ENCODE assay signal across 8 mouse cellular contexts in genomic region chr10:84967645-84968044, GRCm38 (mm10). TPM values are rescaled to one million over a fixed set of nuclear protein-coding genes. Genes with fewer than 3 reads are reported as not detected.
DNase-seq lines count a peak whose midpoint lies in the region; ATAC-seq lines count a peak whose summit lies in the region.

No protein-coding gene starts in this region.

- no peaks in the 10 kb centered on the region for H3K27me3 ChIP-seq in intestine, embryonic 15.5 days (replicated peaks)
- no peaks in the 10 kb centered on the region for H3K27me3 ChIP-seq in midbrain, embryonic 12.5 days

- H3K36me3 ChIP-seq in intestine, embryonic 15.5 days, result peaks cover 16% of the 10 kb centered on the region; the same call in 1 of the 2 replicates
- peaks cover 23% of the 10 kb centered on the region for H3K36me3 ChIP-seq in midbrain, embryonic 12.5 days

- no peak overlapping the region for H3K9ac ChIP-seq in intestine, embryonic 15.5 days
- H3K9ac ChIP-seq in midbrain, embryonic 12.5 days (replicated peaks), result no peak overlapping the region

- WGBS in intestine, embryonic 15.5 days, result 22% methylated on average over 6 of the region's 6 CpGs
- 51% methylated on average over 6 of the region's 6 CpGs for WGBS in midbrain, embryonic 12.5 days

- no peaks in the 10 kb centered on the region for H3K9me3 ChIP-seq in intestine, embryonic 15.5 days
- H3K9me3 ChIP-seq in midbrain, embryonic 12.5 days, result no peaks in the 10 kb centered on the region

- peak; percentile 33 to 61 for DNase-seq in adrenal gland, adult (ENCODE audit: inconsistent age in 2 of 2, low spot score in 1 of 2)
- no peak for DNase-seq in adrenal gland, postnatal 25 days
- peak; percentile 37 for DNase-seq in embryo, embryonic 9.5 days (ENCODE audit: extremely low spot score)
- DNase-seq in layer of hippocampus, postnatal 14 days (ENCODE audit: low spot score in 2 of 2), result no peak
- no peak for DNase-seq in thymus, postnatal 0 days (ENCODE audit: low spot score)

- H3K4me3 ChIP-seq in intestine, embryonic 15.5 days (replicated peaks), result no peak overlapping the region
- no peak overlapping the region for H3K4me3 ChIP-seq in midbrain, embryonic 12.5 days

- H3K4me1 ChIP-seq in intestine, embryonic 15.5 days (replicated peaks), result peaks cover 3% of the 10 kb centered on the region; the same call in 1 of the 2 replicates
- H3K4me1 ChIP-seq in midbrain, embryonic 12.5 days, result peaks cover 38% of the 10 kb centered on the region

- H3K4me2 ChIP-seq in intestine, embryonic 15.5 days (replicated peaks), result no peak overlapping the region
- H3K4me2 ChIP-seq in midbrain, embryonic 12.5 days (replicated peaks), result no peak overlapping the region

- peak; percentile 80 for ATAC-seq in intestine, embryonic 15.5 days
- no peak for ATAC-seq in midbrain, embryonic 12.5 days (ENCODE audit: low FRiP score, low read depth)
- ATAC-seq in megakaryocyte progenitor cell, adult 5-6 weeks (replicated peaks; ENCODE audit: poor library complexity), result no peak

- 0 out of 2 replicates have a peak overlapping the region, but pooled peaks have one; percentile 54 for H3K27ac ChIP-seq in intestine, embryonic 15.5 days
- H3K27ac ChIP-seq in midbrain, embryonic 12.5 days (replicated peaks), result 0 out of 2 replicates have a peak overlapping the region, but pooled peaks have one; percentile 52

RNA-seq across cellular contexts. Expression of gene Ric8b, which starts 50.2 kb away (rescaled TPM):
- total RNA-seq in adrenal gland, postnatal 25 days (2021), result 32.3 and 35.6 TPM in 2 replicates
- polyA plus RNA-seq in intestine, embryonic 15.5 days (2015; fragmentation: Nextera tagmentation; extraction: Ambion mirVana), result 17.2 and 18.0 TPM in 2 replicates
- polyA plus RNA-seq in midbrain, embryonic 12.5 days (2016; fragmentation: Nextera tagmentation; extraction: Ambion mirVana), result 37.2 and 37.6 TPM in 2 replicates
- 13.9 and 15.3 TPM in 2 replicates for total RNA-seq in megakaryocyte progenitor cell, adult 5-6 weeks (2015)
- 13.3 and 15.1 TPM in 2 replicates for total RNA-seq in megakaryocyte progenitor cell, adult 5-6 weeks (2017)
- total RNA-seq in layer of hippocampus, postnatal 14 days (2021), result 10 to 100 TPM; 31.9 to 32.4 TPM
- polyA plus RNA-seq in thymus, postnatal 0 days (2015; fragmentation: Nextera tagmentation; extraction: Ambion mirVana), result 8.6 and 8.9 TPM in 2 replicates

Comparison
In these comparisons a context has a peak if more than half of its experiments do, and no peak if none do; other contexts are left out.
1. DNase-seq: peak in adrenal gland, adult (2 of 2) and embryo, embryonic 9.5 days (single experiment); none in adrenal gland, postnatal 25 days (single experiment), layer of hippocampus, postnatal 14 days (0 of 2) and thymus, postnatal 0 days (single experiment).